Mouse (Mus musculus) cerebellum, adult 2 months (tissue): ENCODE results near the gene Arl15.

Experiments
- CTCF ChIP-seq: fragments of 200-500 bp; IDR thresholded peaks from 2 replicates; pipeline ENCODE4 v1.5.1; 2011; ENCODE audit warnings: low read depth, mild to moderate bottlenecking, control low read depth, low read length, moderate library complexity, borderline replicate concordance; ENCODE audit not compliant: insufficient read depth
- POLR2A ChIP-seq: fragments of 200-500 bp; IDR thresholded peaks from 2 replicates; pipeline ENCODE4 v1.6.1; 2011; ENCODE audit warnings: low read length, control low read depth, borderline replicate concordance; ENCODE audit not compliant: insufficient read depth

DNA sequence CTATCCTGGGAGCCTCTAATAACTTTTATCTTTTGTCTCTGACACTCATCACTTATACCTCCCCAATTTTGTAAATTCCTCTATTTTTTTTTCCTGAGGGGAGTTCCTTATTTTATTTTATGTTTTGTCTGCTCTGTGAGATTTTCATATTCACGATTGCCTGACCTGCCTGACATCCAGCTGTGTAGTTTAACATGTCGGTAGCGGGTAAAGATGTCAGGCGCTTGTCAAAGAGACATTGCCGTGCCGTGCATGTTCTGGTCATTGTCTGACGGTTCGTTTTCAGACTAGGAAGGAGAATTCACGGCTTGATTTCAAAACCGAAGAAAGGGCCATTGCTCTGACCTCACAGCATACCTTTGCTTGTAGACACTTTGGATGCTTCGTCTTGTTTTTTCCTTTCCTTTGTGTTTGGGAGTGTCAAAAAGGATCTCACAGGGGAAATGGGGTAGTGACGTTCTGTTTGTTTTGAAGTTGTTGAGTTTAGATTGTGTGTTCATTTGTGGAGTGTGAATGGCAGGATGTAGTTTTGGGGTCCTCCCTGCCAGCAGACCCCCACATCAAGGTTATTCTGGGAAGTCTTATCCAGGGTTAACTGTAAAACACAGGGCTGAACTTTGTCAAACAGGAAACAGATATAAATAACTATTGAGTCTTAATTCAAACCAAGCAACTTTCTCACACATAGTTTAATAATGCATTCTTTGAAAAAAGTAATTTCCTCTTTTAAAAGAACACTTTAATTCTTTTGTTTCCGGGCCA, 60.4 kb downstream of the Arl15 start:
- no peak for TF ChIP-seq CTCF
- TF ChIP-seq POLR2A = no peak
